Mouse (Mus musculus): ENCODE results near the gene Fgd2. TPM values are rescaled to one million over a fixed set of nuclear protein-coding genes. Genes with fewer than 3 reads are reported as not detected.

The Fgd2 gene
- polyA plus RNA-seq, 1 experiment from 2014 or later = 2.2 TPM

GRCm38 (mm10) chr17:29355461-29355840, 5.3 kb upstream of the Fgd2 start:
- WGBS = 15% methylated on average over 5 of the region's 5 CpGs

DNA sequence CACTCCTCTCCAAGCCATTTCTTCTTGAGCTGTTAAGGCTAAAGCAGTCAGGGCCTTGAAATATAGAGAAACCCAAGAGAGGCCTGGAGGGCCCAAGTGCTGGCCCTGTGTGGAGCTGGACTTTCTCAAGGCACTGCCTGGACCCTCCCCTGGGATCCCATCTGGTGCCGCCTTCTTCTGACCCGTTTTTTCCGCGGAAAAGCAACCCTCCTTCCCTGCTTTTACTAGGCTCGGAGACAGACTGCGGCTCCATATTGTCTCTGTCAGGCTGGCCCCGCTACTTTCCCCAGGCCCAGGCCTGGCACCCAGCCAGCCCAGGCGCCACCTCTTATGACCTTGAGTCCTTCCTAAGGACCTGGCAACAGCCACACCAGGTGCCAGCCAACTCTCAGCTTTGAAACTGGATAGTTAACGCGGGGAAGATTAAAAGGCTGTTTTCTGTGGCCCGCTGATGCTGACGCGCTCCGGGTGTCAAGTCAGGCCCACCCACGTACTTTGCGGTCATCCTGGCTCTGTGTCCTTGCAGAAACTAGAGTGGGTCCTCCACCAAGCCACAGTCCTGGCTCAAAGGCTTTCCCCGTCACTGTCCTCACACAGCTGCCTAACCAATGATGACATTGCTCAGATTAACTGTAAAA, 4.8 kb upstream of the Fgd2 start:
- Histone ChIP-seq H3K9ac (ENCODE audit: low read length) (peak overlapping the region; percentile 77), H3K27ac (ENCODE audit: low read depth, low read length) (peak overlapping the region; percentile 100), H3K4me3 (ENCODE audit: low read depth, low read length) (peak overlapping the region; percentile 30), H3K4me2 (peak overlapping the region; percentile 70), H3K9me3 (ENCODE audit: control insufficient read depth, low read length) (no peaks in the 10 kb centered on the region), H3K4me1 (ENCODE audit: control insufficient read depth, insufficient read depth, low read length) (peaks cover 28% of the 10 kb centered on the region), H3K27me3 (ENCODE audit: control insufficient read depth, insufficient read depth, low read length) (no peaks in the 10 kb centered on the region), H3K36me3 (ENCODE audit: control insufficient read depth, insufficient read depth, low read length) (no peaks in the 10 kb centered on the region)
- peak; percentile 94 for DNase-seq (ENCODE audit: low spot score, missing footprints)
- 15% methylated on average over 17 of the region's 17 CpGs for WGBS
- ATAC-seq (ENCODE audit: low FRiP score) = peak; percentile 67

More at GRCm38 (mm10) chr17:29355461-29355840, 5.3 kb upstream of the Fgd2 start:
- no peaks in the 10 kb centered on the region for H3K27me3 ChIP-seq (ENCODE audit: control insufficient read depth, insufficient read depth, low read length)
- peak; percentile 94 for DNase-seq (ENCODE audit: low spot score, missing footprints)
- no peaks in the 10 kb centered on the region for H3K36me3 ChIP-seq (ENCODE audit: control insufficient read depth, insufficient read depth, low read length)
- peak overlapping the region; percentile 77 for H3K9ac ChIP-seq (ENCODE audit: low read length)
- H3K4me2 ChIP-seq = peak overlapping the region; percentile 70
- ATAC-seq (ENCODE audit: low FRiP score) = peak; percentile 79
- peaks cover 28% of the 10 kb centered on the region for H3K4me1 ChIP-seq (ENCODE audit: control insufficient read depth, insufficient read depth, low read length)
- peak overlapping the region; percentile 30; the same call in 1 of the 2 replicates for H3K4me3 ChIP-seq (ENCODE audit: low read depth, low read length)
- peak overlapping the region; percentile 100 for H3K27ac ChIP-seq (ENCODE audit: low read depth, low read length)
- H3K9me3 ChIP-seq (ENCODE audit: control insufficient read depth, low read length) = no peaks in the 10 kb centered on the region

DNA sequence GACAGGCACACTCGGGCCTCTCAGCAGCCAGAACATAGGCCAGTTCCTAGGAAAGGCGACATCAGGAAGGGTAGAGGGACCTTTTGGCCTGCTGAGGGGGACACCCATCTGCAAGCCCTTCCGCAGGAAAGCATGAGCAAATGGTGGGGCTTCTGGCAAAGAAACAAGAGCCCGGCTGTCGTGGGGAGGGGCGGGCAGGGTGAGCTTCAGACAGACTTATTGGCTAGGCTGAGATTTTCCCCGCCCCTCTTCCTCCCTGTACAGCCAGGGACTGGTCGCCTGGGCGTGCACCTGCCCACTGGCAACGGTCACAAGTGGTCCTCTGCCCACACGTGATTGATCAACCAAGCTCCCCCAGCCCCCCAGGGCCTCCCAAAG, 4.2 kb upstream of the Fgd2 start:
- Histone ChIP-seq H3K4me1 (ENCODE audit: control insufficient read depth, insufficient read depth, low read length) (peaks cover 28% of the 10 kb centered on the region), H3K27ac (ENCODE audit: low read depth, low read length) (peak overlapping the region; percentile 100), H3K4me2 (peak overlapping the region; percentile 70), H3K36me3 (ENCODE audit: control insufficient read depth, insufficient read depth, low read length) (no peaks in the 10 kb centered on the region), H3K27me3 (ENCODE audit: control insufficient read depth, insufficient read depth, low read length) (no peaks in the 10 kb centered on the region), H3K4me3 (ENCODE audit: low read depth, low read length) (peak overlapping the region; percentile 30), H3K9ac (ENCODE audit: low read length) (peak overlapping the region; percentile 77), H3K9me3 (ENCODE audit: control insufficient read depth, low read length) (no peaks in the 10 kb centered on the region)
- under 1% methylated on average over 10 of the region's 11 CpGs for WGBS
- DNase-seq (ENCODE audit: low spot score, missing footprints) (peak; percentile 97), ATAC-seq (ENCODE audit: low FRiP score) (peak; percentile 94)

GRCm38 (mm10) chr17:29356882-29357281, 3.8 kb upstream of the Fgd2 start:
- Histone ChIP-seq H3K27ac (ENCODE audit: low read depth, low read length) (peak overlapping the region; percentile 100), H3K4me1 (ENCODE audit: control insufficient read depth, insufficient read depth, low read length) (peaks cover 28% of the 10 kb centered on the region), H3K4me3 (ENCODE audit: low read depth, low read length) (peak overlapping the region; percentile 30), H3K9me3 (ENCODE audit: control insufficient read depth, low read length) (no peaks in the 10 kb centered on the region), H3K4me2 (peak overlapping the region; percentile 70), H3K9ac (ENCODE audit: low read length) (peak overlapping the region; percentile 77), H3K27me3 (ENCODE audit: control insufficient read depth, insufficient read depth, low read length) (no peaks in the 10 kb centered on the region), H3K36me3 (ENCODE audit: control insufficient read depth, insufficient read depth, low read length) (no peaks in the 10 kb centered on the region)
- peak; percentile 89 for DNase-seq (ENCODE audit: low spot score, missing footprints)
- under 1% methylated on average over 9 of the region's 9 CpGs for WGBS
- ATAC-seq (ENCODE audit: low FRiP score) = peak; percentile 54

- Histone ChIP-seq H3K27ac (ENCODE audit: low read depth, low read length) (no peak overlapping the region), H3K27me3 (ENCODE audit: control insufficient read depth, insufficient read depth, low read length) (no peaks in the 10 kb centered on the region), H3K4me2 (no peak overlapping the region), H3K4me1 (ENCODE audit: control insufficient read depth, insufficient read depth, low read length) (peaks cover 28% of the 10 kb centered on the region), H3K9ac (ENCODE audit: low read length) (no peak overlapping the region), H3K9me3 (ENCODE audit: control insufficient read depth, low read length) (no peaks in the 10 kb centered on the region), H3K4me3 (ENCODE audit: low read depth, low read length) (no peak overlapping the region), H3K36me3 (ENCODE audit: control insufficient read depth, insufficient read depth, low read length) (no peaks in the 10 kb centered on the region)
- no peak for ATAC-seq (ENCODE audit: low FRiP score)
- DNase-seq (ENCODE audit: low spot score, missing footprints) = no peak
- WGBS = 38% methylated on average over 3 of the region's 3 CpGs
Observed at GRCm38 (mm10) chr17:29358928-29359327, 1.8 kb upstream of the Fgd2 start.

DNA sequence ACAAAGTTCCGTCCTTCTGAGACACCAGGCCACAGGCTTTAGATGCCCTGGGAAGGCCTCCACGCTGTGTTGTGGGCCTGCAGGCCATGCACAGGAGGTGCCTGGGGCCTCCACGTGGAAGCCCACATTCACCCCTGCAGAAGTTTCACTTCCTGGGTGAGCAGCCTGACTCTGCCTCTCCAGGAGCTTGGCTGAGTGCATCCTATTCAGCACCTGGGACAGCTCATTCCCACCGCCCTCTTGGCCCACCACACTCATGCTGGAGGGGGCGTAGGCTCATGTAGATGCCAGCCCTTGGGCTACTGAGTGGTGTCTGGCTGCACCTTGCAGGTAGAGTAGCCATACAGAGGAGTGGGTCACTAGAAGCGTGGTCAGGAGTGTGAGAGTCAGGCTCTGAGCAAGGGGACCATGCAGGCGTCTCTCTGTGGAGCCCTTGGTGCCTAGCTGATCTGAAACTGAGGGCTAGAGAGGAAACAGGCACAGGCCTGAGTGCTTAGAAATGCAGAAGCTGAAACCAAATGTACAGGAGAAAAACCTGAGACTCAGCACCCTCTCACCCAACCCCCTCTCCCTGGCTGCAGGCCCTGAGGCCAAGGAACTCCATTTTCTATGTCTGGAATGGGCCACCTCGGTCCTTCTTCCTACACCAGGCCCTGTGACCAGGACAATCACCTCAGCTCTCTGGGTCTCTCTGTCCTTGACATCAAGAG, 1.4 kb downstream of the Fgd2 start:
- DNase-seq (ENCODE audit: low spot score, missing footprints) (no peak), ATAC-seq (ENCODE audit: low FRiP score) (no peak)
- Histone ChIP-seq H3K27ac (ENCODE audit: low read depth, low read length) (no peak overlapping the region), H3K4me1 (ENCODE audit: control insufficient read depth, insufficient read depth, low read length) (peaks cover 5% of the 10 kb centered on the region), H3K4me3 (ENCODE audit: low read depth, low read length) (no peak overlapping the region), H3K4me2 (no peak overlapping the region), H3K9me3 (ENCODE audit: control insufficient read depth, low read length) (no peaks in the 10 kb centered on the region), H3K36me3 (ENCODE audit: control insufficient read depth, insufficient read depth, low read length) (no peaks in the 10 kb centered on the region), H3K9ac (ENCODE audit: low read length) (no peak overlapping the region), H3K27me3 (ENCODE audit: control insufficient read depth, insufficient read depth, low read length) (no peaks in the 10 kb centered on the region)
- 55% methylated on average over 8 of the region's 8 CpGs for WGBS

DNA sequence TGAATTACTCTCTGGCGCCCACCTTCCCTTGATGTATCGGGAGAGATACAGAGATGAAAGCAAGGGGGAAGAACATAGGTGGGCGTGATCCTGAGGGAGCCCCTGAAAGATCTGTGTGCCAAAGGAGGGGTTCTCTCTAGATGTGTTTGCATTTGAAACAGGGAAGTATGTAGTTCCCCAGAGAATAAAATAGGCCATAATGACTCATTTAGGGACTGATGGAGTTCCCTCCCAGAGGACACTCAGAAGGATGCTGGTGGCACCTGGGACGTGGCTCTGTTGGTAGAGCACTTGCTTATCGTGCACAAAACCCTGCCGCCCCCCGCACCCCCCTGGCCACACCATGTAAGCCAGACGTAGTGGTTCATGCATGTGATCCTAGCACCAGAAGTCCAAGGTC, 2.4 kb downstream of the Fgd2 start:
- WGBS = 84% methylated on average over 8 of the region's 8 CpGs
- Histone ChIP-seq H3K9me3 (ENCODE audit: control insufficient read depth, low read length) (no peaks in the 10 kb centered on the region), H3K27ac (ENCODE audit: low read depth, low read length) (no peak overlapping the region), H3K27me3 (ENCODE audit: control insufficient read depth, insufficient read depth, low read length) (no peaks in the 10 kb centered on the region; the same call in 1 of the 2 replicates), H3K4me2 (no peak overlapping the region), H3K4me1 (ENCODE audit: control insufficient read depth, insufficient read depth, low read length) (no peaks in the 10 kb centered on the region), H3K4me3 (ENCODE audit: low read depth, low read length) (no peak overlapping the region), H3K9ac (ENCODE audit: low read length) (no peak overlapping the region), H3K36me3 (ENCODE audit: control insufficient read depth, insufficient read depth, low read length) (no peaks in the 10 kb centered on the region)
- ATAC-seq (ENCODE audit: low FRiP score) (no peak), DNase-seq (ENCODE audit: low spot score, missing footprints) (no peak)

DNA sequence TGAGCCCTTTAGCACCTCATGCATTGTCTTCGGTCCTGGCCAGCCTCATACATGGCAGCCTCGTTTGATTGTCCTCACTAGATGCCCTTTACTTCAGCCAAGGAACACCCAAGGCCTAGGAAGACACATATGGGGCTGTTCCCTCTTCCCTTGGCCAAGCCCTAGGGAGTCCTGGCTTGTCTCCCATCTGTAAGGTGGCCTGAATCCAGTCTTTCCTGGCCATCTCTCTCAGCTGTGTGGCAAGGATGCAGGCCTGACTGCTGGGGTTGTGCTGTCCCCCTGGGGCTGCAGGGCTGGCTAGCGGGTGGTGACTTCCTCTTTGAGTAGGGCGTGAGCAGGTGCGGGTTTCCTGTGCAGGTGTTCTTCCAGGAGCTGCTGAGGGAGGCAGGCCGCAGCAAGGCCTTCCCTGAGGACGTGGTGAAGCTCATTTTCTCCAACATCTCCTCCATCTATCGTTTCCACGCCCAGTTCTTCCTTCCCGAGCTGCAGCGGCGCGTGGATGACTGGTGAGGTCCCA, 4.4 kb downstream of the Fgd2 start:
- Histone ChIP-seq H3K27ac (ENCODE audit: low read depth, low read length) (no peak overlapping the region), H3K27me3 (ENCODE audit: control insufficient read depth, insufficient read depth, low read length) (no peaks in the 10 kb centered on the region; the same call in 1 of the 2 replicates), H3K9me3 (ENCODE audit: control insufficient read depth, low read length) (no peaks in the 10 kb centered on the region), H3K4me3 (ENCODE audit: low read depth, low read length) (no peak overlapping the region), H3K9ac (ENCODE audit: low read length) (no peak overlapping the region), H3K4me2 (no peak overlapping the region), H3K4me1 (ENCODE audit: control insufficient read depth, insufficient read depth, low read length) (0 out of 2 replicates have a peak, but pooled peaks cover 2% of the 10 kb centered on the region), H3K36me3 (ENCODE audit: control insufficient read depth, insufficient read depth, low read length) (no peaks in the 10 kb centered on the region)
- DNase-seq (ENCODE audit: low spot score, missing footprints) (no peak), ATAC-seq (ENCODE audit: low FRiP score) (no peak)
- 90% methylated on average over 13 of the region's 13 CpGs for WGBS

- no peak for ATAC-seq (ENCODE audit: low FRiP score)
- no peaks in the 10 kb centered on the region for H3K9me3 ChIP-seq (ENCODE audit: control insufficient read depth, low read length)
- no peak overlapping the region for H3K27ac ChIP-seq (ENCODE audit: low read depth, low read length)
- H3K9ac ChIP-seq (ENCODE audit: low read length) = no peak overlapping the region
- peak; percentile 65 for DNase-seq (ENCODE audit: low spot score, missing footprints)
- H3K4me3 ChIP-seq (ENCODE audit: low read depth, low read length) = no peak overlapping the region
- 20% methylated on average over 7 of the region's 7 CpGs for WGBS
- 0 out of 2 replicates have a peak, but pooled peaks cover 2% of the 10 kb centered on the region for H3K4me1 ChIP-seq (ENCODE audit: control insufficient read depth, insufficient read depth, low read length)
- no peaks in the 10 kb centered on the region; the same call in 1 of the 2 replicates for H3K27me3 ChIP-seq (ENCODE audit: control insufficient read depth, insufficient read depth, low read length)
- no peaks in the 10 kb centered on the region for H3K36me3 ChIP-seq (ENCODE audit: control insufficient read depth, insufficient read depth, low read length)
- no peak overlapping the region for H3K4me2 ChIP-seq
Observed at GRCm38 (mm10) chr17:29368726-29369125, 8.0 kb downstream of the Fgd2 start.
